Mouse (Mus musculus): ENCODE data around the gene Col1a1. TPM values are rescaled to one million over a fixed set of nuclear protein-coding genes. Genes with fewer than 3 reads are reported as not detected.
A peak's percentile ranks its signal among the peaks of the same experiment; 100 is the strongest.

The Col1a1 gene
- polyA plus RNA-seq, 1 experiment: 106 TPM

DNA sequence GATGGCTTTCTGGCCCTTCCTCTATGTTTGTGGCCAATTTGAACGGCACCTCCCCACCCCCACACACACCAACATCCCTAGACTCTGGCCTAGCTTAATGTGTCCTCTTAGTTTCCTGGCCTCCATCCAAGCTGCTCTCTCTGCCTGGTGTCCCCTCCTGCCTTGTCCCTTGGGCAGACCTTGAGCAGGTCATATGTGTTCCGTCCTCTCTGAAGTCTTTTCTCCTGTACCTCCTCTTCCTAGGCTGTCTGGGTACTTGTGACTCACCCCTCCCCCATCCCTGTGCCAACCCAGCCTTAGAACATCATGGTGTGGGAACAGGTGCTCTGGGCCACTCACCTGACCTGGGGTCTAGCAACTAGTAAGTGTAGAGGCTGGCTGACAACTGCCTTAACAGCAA is 38.9 kb downstream of the Col1a1 start:
- no peak for DNase-seq (ENCODE audit: low read depth)

DNA sequence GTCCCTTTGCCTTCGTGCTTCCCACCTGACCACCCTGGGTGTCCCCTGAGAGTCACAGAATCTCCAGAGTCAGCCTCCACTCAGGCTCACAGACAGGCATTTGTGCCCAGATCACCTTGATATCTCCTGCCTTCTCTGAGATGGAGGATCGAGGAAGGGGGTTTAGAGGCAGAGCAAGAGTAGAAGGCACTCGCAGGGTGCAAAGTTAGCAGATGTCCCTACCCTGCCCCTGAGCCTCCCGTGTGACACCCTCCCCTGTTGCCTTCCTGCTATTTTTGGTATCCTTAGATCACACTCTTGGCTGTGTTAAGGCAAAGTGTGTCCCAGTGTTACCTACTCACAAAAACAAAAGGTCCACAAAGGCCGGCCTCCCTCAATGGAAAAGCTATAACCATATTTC is 40.2 kb downstream of the Col1a1 start, which contains the start of gene Sgca:
Sgca (minus strand) TSS at position 129 of the 400 bp plus-strand sequence.
- no peak for DNase-seq (ENCODE audit: low read depth)

DNA sequence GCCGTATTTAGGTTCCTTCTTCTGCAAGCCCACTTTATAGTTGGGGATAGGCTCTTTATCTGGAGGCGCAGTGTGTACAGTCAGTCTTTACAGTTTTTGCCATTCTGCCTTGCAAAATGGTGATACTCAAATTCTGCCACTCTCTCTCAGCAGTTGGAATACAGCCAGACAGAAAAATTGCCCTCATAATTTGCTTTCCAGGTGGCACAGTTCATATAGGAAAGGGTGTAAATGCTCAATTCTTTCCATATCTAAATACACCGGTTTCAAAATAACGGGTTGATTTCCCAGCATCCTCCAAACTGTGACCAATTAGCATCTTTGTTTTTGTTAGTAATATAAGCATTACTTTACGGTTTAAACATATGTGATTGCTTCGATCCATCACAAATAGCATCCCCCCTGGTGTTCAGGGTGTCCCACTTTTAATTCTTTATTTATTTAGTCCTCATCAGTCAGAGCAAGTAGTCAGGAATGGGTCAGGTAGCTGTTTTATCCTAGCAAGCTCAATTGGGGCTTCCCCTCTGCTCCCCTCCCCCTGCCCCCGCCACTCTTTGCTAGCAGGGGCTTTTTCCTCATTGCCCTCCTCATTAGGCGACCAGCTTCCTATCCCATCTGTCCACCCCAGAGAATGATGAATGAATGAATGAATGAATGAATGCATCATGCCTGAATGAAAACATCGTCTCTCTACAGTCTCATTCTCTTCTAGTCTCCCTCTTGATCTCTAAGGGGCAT is 42.3 kb downstream of the Col1a1 start:
- no peak for DNase-seq (ENCODE audit: low read depth)

DNA sequence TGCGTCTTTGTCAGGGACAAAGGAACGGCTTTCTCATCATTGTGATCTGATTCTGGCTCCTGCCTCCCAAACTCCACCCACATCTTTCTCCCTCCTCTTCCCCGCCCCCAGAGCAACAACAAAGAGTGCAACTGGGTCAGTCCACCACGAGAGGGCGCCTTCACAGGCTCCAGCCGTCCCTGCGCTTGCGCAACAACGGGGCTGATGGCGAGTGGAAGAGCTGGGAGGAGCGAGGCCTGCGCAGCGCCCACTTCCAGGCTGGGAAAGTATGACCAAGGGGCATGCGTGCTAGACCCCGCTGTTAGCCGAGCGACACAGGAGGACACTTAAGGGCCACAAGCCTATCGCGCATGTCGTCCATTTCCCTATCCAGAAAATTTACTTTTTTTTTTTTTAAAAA is 42.9 kb downstream of the Col1a1 start:
- DNase-seq (ENCODE audit: low read depth): no peak

DNA sequence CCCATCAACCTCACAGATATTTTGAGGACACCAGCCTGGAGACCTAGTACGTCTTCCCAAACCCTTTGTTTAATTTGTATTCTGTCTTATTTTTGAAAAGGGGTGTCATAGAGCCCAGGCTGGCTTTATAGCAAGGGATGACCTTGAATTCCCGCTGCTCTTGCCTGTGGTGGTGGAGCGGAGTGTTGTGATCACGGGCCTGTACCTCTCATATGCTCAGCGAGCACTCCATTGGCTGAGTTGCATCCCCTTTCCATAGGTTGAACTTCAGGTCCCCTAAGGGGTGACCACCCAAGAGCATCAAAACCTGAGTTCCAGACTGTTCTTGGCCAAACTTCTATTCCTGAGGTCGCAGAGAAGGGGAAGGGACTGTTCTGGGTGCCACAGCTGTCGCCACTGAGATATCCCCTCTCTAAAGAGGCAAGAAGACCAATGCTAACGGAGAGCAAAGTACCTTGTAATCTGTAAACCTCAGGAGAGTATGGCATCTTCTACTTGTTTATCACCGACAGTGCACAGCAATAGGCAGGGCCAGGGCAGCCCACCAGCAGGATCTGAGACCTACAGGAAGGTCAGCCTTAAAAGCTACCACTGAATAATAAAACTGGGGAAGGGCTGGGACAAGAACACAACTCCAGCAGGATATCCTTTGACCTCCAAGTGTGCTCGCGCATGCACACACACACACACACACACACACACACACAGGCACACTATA is 43.6 kb downstream of the Col1a1 start:
- no peak for DNase-seq (ENCODE audit: low read depth)

DNA sequence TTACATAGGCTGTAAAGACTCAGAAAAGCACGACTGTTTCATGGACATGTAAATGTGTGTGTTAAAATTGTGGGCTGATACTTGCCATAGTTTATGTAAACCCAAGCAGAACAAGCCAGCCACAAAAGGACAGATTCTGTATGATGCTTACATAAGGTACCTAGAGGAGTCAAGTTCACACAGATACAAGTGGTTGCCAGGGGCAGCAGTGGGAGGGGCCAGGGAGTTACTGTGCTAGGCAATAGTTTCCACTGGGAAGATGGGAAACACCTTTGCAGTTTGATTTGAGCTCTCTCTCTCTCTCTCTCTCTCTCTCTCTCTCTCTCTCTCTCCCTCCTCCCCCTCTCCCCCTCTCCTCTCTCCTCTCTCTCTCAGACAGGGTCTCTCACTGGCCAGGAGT is 49.1 kb downstream of the Col1a1 start:
- DNase-seq (ENCODE audit: low read depth): no peak

DNA sequence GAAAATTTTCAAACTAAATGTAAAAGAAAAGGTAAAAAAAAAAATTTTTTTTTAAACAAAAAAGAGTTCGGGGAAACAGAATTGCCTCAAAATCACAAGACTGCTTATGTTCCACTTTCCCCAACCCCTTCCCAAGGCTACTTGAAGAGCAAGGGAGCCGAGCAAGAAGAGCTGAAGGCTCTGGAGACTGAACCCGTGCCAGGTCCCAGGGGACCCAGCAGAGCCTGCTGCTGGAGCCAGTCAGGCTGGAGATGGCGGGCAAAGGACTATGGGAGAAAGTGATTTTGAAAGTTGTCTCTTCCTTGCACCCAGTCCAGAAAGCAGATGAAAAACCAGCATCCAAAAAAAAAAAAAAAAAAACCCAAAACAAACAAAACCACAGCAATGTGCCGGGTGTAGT is 49.8 kb downstream of the Col1a1 start:
- no peak for DNase-seq (ENCODE audit: low read depth)

DNA sequence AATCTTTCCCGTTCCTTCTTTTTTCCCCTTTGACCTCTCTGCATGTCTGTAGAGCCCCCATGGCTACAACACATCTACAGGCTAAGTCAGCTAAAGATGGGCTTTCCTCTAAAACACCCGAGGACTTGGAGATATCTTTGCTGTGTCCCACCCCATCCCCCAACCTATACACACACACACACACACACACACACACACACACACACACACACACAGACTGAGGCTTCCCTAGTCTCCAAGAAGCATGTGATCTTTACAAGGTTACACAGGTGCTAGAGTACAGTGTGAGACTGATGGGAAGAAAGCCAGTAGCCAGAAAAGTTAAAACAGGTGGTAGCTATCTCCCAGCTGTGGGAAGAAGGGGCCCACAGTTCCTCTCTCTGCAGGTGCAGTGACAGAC is 50.4 kb downstream of the Col1a1 start:
- no peak for DNase-seq (ENCODE audit: low read depth)

DNA sequence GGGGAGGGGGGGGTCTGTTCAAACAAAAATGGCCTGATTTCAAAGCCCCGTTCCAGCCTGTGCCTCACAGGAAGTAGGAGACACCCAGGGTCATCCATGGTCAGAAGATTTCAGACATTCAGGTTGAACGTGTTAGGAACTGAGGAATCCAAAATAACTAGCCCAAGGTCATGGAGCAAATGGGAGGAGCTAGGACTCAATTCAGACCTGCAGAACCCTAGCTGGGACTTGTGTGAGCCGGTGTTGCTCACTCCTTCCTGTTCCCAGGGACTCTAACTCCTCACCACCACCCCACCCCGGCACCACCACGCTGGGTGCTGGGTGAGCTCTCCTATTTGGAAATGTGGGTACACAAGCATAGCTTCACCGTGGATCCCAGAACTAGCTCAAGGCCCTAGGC is 51.3 kb downstream of the Col1a1 start:
- DNase-seq (ENCODE audit: low read depth): peak; percentile 94

DNA sequence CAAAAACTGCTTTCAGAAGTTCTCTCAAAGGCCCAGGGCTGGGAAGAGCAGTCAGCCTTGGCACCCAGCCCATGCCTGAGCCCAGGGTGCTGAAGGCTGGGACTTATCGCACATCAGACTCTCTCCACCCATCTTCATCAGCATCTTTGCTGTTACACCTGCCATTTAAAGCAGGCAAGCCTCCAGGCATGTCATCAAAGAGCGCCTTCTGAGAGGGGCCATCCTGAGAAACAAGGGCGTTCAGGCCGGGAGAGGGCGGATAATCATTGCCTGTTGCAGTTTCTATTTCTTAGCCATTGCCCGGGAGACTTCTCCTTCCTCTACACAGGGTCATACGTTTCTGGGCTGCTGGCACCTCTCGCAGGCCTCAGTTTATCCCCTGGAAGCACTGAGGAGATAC is 51.8 kb downstream of the Col1a1 start:
- DNase-seq (ENCODE audit: low read depth): no peak

DNA sequence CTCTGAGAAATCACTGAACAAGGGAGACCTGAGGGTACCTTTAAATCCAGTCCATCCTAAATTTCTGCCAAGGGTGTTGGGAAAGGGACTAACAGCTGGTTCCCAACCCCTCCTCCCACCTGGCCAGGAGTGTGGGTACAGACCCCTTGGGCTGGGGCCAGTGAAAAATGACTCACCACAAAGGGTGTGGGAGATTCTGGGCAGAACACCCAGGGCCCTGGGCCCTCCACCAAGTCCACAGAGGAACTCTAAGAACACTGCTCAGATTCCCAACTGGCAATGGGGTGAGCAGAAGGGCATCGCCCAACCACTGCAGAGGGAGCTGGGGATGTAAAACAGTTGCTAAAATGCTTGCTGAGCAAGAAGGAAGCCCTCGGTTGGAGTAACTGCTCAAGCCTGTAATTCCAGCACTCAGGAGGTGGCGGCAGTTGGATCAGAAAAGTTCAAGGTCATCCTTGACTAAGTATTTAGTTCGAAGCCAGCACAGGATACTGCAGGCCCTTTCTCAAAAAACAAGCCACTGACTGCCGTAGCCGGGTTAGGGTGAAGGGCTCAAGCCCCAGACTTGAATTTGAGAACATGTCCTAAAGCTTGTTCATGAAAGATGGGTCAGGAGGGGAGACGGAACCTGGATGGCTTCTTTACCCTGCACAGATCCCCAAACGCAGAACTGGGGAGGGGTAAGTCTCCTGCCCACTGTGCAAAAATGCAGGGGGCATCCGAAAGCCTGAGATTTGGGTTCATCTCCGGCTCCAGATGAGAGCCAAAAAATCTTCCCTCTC is 52.9 kb downstream of the Col1a1 start:
- peak; percentile 94 for DNase-seq (ENCODE audit: low read depth)

DNA sequence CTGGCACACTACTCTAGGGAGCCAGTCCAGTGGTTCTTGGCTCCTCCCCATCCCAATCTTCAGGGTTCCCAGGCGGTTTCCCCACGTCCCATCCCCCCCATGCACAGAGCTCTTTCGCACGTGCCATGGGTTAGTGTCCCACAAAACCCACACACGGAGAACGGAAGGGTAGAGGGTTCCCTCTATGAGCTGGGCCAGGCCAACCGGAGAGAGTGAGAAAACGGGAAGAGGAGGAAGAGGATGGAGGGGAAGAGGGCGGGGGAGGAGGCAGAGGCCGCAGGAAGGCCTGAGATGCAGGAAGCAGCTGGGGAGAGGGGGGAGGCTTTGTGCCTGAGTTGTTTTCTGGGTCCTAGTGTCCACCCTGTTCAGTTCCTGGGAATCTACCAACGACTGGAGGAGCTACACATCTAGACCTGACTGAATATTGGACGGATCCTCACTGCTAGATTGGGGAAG is 53.6 kb downstream of the Col1a1 start:
- DNase-seq (ENCODE audit: low read depth): no peak

DNA sequence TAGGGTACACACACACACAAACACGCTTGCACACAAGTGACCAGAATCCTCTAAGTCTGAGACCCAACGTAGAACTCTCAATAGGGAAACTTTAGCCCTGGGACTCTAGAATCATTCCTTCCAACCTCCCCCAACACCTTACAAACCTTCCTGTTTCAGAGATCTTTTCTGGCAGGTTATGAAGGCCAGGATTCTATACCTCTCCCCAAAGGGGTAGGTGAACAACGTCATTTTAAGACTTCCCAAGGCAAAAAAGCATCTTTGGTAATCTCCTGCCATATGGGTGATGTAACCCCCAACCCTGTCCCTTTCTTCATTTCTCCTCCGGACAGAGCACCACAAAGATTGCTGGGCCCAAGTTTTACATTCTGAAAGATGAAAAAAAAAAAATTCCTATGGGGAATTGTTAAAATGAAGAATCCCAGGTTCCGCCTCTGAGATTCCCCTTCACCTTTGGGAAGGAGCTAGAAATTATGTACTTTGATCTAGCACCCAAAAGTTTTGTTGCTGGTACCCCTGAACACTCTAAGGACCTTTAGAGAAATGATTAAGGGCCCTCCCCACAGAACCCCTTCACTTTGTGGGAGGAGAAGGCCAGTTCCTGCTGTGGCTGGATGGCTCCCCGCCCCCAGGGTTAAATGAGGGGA is 54.2 kb downstream of the Col1a1 start:
- no peak for DNase-seq (ENCODE audit: low read depth)

DNA sequence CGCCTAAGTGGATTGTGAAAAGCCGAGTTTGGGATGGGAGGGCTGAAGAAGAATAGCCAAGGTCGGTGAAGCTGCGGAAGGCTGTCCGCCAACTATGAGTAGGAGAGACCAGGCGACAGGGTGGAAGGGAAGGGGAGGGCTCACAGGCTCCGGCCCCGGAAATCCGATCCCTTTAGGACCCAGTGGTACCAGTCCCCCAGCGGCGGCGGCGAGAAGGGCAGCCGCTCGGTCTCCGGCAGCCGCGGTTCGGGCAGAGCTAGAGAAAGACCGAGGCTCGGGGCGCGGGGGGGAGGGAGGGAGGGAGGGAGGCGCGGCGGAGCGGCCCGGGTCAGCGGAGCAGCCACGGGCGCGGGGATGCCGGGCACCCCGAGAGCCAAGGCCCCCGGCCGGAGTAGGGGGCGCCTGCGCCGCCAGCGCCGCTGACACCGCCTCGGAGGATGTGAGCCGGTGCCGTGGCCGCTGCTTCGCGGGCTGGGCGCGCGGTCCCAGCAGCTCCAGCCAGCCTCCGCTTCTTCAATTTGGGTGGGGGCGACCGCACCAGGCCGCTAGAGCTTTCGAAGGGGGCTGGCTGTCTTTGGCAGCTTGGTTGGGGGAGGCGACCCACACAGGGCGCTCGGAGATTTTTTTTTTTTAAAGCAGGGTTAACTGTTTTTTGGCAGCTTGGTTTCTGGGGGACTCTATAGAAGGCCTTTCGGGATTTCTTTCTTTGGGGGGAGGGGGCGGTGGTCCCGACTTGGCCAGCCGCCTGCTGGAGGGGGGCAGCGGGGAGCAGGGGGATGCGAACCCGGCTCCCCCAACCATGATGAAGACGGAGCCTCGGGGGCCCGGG is 54.9 kb downstream of the Col1a1 start, which contains the start of gene Ppp1r9b:
Ppp1r9b (plus strand) TSS at position 287 of the 829 bp plus-strand sequence.
- DNase-seq (ENCODE audit: low read depth): no peak

DNA sequence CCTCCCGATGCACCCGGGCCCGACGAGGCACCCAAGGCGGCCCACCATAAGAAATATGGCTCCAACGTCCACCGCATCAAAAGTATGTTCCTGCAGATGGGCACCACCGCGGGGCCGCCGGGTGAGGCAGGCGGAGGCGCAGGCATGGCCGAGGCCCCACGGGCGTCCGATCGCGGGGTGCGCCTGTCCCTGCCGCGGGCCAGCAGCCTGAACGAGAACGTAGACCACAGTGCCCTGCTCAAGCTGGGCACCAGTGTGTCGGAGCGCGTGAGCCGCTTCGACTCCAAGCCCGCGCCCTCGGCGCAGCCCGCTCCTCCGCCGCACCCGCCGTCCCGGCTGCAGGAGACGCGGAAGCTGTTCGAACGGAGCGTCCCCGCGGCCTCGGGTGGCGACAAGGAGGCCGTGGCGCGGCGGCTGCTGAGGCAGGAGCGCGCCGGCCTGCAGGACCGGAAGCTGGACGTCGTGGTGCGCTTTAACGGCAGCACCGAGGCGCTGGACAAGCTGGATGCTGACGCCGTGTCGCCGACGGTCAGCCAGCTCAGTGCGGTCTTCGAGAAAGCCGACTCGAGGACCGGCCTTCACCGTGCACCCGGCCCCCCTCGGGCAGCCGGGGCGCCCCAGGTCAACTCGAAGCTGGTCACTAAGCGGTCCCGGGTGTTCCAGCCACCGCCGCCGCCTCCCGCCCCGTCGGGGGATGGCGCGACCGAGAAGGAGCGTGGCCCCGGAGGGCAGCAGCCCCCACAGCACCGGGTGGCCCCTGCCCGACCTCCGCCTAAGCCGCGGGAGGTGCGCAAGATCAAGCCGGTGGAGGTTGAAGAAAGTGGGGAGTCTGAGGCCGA is 55.8 kb downstream of the Col1a1 start:
- no peak for DNase-seq (ENCODE audit: low read depth)

DNA sequence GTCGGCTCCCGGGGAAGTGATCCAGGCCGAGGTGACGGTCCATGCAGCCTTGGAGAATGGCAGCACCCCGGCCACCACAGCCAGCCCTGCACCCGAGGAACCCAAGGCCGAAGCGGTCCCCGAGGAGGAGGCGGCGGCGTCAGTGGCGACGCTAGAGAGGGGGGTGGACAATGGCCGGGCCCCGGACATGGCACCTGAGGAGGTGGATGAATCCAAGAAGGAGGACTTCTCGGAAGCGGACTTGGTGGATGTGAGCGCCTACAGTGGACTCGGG is 56.4 kb downstream of the Col1a1 start:
- no peak for DNase-seq (ENCODE audit: low read depth)

DNA sequence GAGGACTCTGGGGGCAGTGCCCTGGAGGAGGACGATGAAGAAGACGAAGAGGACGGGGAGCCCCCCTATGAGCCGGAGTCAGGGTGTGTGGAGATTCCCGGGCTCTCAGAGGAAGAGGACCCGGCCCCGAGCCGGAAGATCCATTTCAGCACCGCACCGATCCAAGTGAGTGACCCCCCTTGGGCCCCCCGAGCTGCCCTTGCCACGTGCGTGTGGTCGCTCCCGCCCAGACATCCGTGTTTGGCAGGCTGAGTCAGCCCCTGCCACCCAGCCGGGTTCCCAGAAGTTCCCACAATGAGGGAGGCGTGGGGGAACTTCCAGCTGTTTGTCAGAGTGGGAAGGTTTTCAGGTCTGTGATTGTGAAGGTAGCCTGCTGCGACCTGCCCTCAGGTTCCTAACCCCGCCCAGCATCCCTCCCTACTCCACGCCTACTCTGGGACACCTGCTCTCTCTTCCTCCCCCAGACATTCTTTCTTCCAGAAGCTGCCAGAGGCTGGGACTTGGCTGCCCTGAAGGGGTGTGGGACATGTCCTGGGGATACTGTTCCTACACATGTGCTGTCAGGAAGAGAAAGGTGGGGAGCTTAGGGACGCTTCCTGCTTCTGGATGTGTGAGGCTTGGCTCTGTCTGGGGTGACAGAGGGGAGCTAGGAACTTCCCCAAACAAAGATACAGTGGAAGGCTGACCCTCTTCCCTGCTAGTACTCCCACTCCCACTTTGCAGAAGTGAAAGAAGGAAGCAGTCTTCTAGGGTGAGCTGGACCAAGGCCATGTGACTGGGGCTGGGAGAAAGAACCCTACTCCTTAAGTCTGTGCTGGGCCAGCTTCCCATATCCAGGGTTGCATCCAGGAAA is 57.0 kb downstream of the Col1a1 start:
- no peak for DNase-seq (ENCODE audit: low read depth)

DNA sequence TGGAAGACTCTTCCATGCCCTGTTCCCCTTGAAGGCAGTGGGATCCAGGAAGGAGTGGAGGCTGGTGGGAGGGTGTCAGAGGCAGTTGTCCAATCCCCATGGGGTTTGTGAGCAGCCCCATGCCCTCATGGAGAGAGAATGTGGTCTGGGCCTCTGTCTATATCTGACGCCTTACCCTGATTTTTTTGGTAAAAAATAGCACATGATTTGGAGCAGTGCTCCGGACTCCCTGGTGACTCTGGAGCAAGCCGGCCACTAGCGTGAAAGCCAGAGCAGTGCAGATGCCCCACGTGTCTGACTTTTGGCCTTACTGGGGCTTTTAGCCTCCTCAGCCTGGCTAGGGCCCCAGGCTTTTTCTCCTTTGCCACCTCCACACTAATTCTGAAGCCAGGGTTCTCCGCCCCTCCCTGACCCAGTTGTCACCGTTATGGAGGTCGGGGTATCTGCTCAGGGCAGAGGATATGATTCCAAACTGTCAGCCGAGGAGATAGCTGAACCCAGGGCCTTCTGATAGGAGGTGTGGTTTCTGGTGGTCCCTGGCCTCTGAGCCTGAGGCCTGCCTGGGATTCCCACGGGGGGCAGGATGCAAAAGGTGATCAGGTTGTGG is 58.3 kb downstream of the Col1a1 start:
- no peak for DNase-seq (ENCODE audit: low read depth)
